Mouse (Mus musculus): ENCODE measurements around the gene Egflam.

The Egflam gene

GRCm38 (mm10) chr15:7217273-7217598 lies 181.0 kb downstream of the Egflam start:
- DNase-seq (ENCODE audit: low spot score in 2 of 2): no peak

DNA sequence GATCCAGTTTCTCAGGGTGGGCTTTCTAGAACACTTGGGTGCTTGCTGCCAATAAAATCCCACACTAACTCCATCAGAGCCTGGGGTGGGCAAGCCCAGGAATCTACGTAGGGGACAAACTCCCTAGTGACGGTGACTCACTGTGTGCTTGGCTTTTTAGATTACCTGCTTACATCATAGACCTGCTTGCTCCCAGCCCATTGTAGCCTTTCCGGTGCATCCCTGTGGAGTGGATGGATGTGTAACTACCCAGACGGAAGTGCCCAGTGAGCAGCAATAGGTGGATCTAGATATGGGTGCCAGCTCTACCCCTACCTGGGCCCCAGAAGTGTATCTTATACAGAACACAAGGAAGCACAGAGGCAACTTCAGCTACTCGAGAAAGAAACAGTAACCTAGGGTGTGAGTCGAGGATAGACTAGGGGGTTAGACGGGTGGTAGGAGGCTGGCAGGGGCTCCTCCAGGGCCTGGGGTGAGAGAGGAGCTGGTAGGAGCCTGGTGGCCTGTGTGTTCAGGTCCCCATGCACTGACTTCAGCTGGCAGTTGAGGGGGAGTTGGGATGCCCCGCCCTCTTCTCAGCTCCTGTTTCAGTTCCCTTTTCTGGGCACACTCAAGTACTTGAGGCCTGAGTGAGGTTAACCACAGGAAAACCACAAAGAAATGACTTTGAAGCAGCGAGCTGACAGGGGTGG lies 181.5 kb downstream of the Egflam start:
- no peak for DNase-seq (ENCODE audit: low spot score in 2 of 2)

- DNase-seq (ENCODE audit: low spot score in 2 of 2): no peak
These were observed 182.3 kb downstream of the Egflam start for GRCm38 (mm10) chr15:7215845-7216244.

DNA sequence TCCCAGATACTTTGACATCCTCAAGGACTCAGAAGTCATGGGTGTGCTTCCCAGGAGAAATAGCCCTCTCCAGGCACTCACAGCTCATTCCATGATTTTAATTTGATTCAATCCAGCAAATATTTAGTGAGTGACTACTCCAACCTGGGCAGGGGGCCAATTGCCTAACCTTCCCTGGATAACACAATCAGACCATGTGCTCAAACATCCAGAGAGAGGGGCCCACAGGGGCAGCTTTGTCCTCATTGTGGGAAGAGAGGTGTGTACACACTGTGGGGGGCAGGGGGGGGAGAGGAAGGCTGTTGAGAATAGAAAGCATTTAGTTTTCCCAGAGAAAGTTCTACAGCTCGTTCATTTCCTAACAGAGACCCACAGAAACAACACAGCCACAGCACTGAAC lies 184.5 kb downstream of the Egflam start:
- no peak for DNase-seq (ENCODE audit: low spot score in 2 of 2)

- DNase-seq (ENCODE audit: low spot score in 2 of 2): no peak
These were observed 190.0 kb downstream of the Egflam start for GRCm38 (mm10) chr15:7208180-7208579.

- DNase-seq (ENCODE audit: low spot score in 2 of 2): no peak
These were observed 190.9 kb downstream of the Egflam start for GRCm38 (mm10) chr15:7207292-7207691.

DNA sequence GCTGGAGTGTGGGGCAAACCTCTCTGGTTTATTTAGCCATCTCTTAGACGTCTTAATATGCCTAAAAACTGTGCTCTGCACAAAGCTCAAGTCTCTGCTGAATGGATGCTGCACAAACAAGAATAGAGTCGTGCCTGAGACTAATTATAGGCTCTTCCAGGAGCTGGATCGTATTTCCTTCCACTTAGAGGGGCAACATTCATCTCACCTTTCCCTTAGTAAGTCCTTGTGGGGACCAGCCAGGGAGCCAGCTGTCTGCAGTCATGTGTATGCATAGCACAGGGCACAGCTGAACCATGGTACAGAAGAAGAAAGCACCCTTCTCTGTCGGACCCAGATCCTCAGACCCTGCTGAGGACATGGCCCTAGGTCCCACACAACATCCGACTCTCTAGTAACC lies 192.1 kb downstream of the Egflam start:
- DNase-seq (ENCODE audit: low spot score in 2 of 2): no peak

- DNase-seq (ENCODE audit: low spot score in 2 of 2): no peak
These were observed 193.3 kb downstream of the Egflam start for GRCm38 (mm10) chr15:7204917-7205316.

- DNase-seq (ENCODE audit: low spot score in 2 of 2): no peak
These were observed 194.4 kb downstream of the Egflam start for GRCm38 (mm10) chr15:7203606-7204330.

DNA sequence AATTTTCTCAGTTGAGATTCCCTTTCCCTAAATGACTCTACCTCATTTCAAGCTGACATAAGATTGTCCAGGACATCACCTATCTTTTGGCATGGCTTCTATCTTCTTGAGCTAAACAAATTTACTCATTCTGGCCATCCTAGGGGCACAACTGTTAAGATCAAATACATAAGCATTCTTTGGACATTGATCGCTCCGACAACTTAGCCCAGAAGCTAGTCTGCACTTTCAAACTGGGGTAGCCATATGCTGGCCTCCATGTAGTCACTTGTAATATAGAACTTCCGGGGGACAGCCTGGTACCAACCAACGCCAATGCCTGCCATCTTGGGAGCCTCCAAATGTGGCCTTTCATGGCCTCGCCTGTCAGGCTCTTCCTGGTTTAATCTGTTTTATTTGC lies 195.2 kb downstream of the Egflam start:
- DNase-seq (ENCODE audit: low spot score in 2 of 2): no peak

DNA sequence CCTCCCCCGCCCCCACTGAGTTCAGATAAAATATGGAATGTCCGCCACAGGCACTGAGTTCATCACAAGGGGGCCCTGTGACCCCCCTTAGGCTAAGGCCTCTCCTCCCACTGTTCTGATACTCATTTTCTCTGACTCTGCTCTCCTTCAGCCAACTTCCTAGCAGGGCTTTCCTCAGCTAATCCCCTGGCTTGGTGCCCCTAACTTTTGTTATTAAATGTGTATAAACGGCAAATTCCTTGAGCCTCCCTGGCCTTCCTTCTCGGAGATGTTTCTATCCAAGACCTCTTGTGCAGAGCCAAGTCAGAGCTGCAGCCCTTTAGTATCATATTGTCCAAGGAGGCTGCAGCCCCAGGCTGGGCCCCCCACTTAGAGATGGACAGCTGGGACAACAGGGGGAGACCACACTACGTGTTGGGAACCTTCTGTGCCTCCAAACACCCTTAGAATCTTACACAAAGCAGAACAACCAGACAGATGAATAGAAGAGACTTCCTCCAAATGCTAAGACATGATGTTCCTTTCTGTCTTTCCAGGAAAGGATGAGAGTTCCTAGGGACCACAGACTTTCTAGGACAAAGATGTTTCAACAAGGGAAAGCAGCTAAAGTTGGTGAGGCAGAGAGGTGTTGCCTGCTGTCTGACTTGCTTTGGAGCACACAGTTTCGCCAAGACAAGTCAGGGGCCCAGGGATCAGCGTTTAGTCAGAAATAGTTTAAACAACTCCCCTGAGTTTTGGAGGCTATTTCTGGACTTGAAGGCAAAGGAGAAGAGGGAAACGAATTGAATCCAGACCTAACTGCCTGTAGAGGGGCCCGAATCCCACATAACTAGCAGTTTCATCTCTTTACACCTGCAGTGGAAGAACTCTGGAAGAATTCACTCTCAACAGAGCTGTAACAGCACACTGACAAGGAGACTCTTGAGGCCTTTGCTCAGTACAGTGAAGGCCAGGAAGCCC lies 196.5 kb downstream of the Egflam start:
- no peak for DNase-seq (ENCODE audit: low spot score in 2 of 2)

DNA sequence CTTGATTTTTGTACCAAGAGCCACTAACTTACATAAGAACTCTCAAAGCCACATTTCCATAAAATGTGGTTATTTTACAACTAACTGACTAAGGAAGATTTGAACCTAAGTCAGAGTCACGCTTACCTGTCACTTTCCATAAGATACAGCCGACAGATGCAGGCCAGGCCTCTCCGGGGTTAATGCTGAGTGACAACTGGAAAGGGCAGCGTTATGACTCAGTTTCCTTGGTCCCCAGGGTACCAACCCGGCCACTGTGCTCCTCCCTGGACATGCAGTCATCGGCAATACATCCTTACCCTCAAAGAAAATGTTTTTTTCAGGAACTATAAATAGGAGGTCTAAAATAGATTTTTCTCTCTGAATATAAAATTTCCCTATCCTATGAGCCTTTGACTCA lies 197.9 kb downstream of the Egflam start:
- DNase-seq (ENCODE audit: low spot score in 2 of 2): no peak

- peak in 1 of 2 experiments; percentile 27 for DNase-seq (ENCODE audit: low spot score in 2 of 2)
These were observed 199.4 kb downstream of the Egflam start for GRCm38 (mm10) chr15:7198816-7199215.

- DNase-seq (ENCODE audit: low spot score in 2 of 2): no peak
These were observed 200.3 kb downstream of the Egflam start for GRCm38 (mm10) chr15:7197652-7198445.

DNA sequence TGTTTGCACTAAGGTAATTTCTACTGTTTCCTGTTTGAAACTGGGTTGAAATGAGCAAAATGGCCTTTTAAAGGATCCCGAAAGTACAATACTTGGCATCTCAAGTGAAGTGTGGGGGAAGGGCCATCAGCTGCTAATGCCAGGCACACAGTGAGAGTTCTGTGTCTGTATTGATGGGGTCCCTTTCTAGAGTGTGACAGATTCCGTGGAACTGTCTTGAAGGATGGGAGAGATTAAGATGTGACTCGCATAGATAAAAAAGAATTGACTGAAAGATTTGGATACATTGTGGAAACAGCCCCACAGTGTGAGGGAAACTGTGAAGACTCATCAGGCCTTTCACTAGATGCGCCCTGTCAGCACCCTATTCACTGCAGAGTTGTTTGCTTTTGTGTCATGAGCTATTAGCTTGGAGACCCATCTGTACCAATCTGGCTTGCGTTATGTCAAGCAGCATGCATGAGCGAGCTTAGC lies 203.4 kb downstream of the Egflam start:
- no peak for DNase-seq (ENCODE audit: low spot score in 2 of 2)

- peak in 1 of 2 experiments; percentile 14 for DNase-seq (ENCODE audit: low spot score in 2 of 2)
These were observed 204.0 kb downstream of the Egflam start for GRCm38 (mm10) chr15:7194147-7194720.

DNA sequence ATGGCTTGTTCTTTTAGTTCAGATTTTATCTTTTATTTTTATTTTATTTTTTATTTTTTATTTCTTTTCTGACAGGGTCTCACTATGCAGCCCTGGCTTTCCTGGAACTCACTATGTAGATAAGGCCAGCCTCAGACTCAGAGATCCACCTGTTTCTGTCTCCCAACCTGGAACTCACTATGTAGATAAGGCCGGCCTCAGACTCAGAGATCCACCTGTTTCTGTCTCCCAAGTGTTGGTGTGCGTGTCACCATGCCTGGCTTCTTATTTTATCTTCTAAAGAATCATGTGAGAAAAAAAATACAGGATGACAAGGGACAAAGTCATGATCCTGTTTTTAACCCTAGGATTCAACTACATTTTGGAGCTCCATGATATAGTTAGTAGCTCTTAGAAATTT lies 205.6 kb downstream of the Egflam start:
- DNase-seq (ENCODE audit: low spot score in 2 of 2): no peak

- no peak for DNase-seq (ENCODE audit: low spot score in 2 of 2)
These were observed 207.1 kb downstream of the Egflam start for GRCm38 (mm10) chr15:7191074-7191473.

DNA sequence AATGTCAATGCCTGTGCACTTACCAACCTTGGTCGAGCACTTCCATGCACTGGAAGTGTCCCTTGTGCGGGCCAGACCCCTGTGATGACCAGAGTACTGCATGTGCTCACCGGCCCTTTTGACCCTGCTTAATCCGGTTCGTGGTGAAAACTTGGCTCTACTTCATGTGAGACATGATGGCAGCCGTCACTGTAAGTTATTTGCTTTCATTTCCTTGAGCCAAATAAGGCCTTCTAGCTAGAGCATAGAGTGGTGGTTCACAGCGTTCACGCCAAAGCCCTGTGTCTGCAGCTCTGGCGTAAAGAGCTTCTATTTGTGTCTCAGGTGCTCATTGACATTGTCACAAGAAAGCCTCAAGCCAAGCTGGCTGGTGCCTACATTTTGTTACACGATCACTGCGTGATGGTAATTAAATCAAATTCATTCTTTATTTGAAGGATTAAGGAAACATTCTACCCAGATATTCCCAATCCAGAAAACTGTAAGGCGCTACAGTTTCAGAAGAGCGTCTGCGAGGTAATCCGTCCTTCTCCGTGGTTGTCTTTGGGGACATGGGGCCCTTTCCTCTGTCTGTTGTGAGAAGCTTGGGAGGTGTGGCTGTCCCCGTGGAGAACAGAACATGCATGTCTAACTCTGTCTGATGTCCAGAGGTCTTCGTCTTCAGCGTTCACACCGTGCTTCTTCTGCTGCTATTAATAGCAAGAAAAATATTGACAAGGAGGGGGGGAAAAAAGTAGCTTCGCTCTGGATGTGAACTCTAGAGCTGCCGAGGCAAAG lies 208.3 kb downstream of the Egflam start:
- DNase-seq (ENCODE audit: low spot score in 2 of 2): no peak

GRCm38 (mm10) chr15:7187682-7188081 lies 210.5 kb downstream of the Egflam start:
- DNase-seq (ENCODE audit: low spot score in 2 of 2): no peak
